Mouse (Mus musculus): Measurements from ENCODE around the gene Olfr96. TPM values are rescaled to one million over a fixed set of nuclear protein-coding genes. Genes with fewer than 3 reads are reported as not detected.
"Not testable (repeated sequence)": the region's sequence is repeated elsewhere in the genome, so short reads cannot be mapped to it uniquely, and the experiment has no call there.

Gene Olfr96
- polyA plus RNA-seq, 1 experiment from 2014 or later: not detected

GRCm38 (mm10) chr17:37213018-37213417 is 6.9 kb upstream of the Olfr96 start, which contains the start of gene Olfr95:
Gene Olfr95 (minus strand): TSS chr17:37213118.
- H3K36me3 ChIP-seq: no peaks in the 10 kb centered on the region
- H3K4me1 ChIP-seq (replicated peaks): peaks cover 5% of the 10 kb centered on the region; the same call in 1 of the 2 replicates
- no peak for ATAC-seq (replicated peaks; ENCODE audit: insufficient number of reproducible peaks, insufficient read depth, low FRiP score, low read depth)
- H3K27me3 ChIP-seq: peaks cover 22% of the 10 kb centered on the region
- H3K4me3 ChIP-seq: no peak within 1 kb of the TSS
- 67% methylated on average over 3 of the region's 3 CpGs for WGBS
- H3K4me2 ChIP-seq: no peak within 1 kb of the TSS
- no peak within 1 kb of the TSS for H3K9ac ChIP-seq
- no peaks in the 10 kb centered on the region for H3K9me3 ChIP-seq (replicated peaks)
- no peak within 1 kb of the TSS for H3K27ac ChIP-seq

DNA sequence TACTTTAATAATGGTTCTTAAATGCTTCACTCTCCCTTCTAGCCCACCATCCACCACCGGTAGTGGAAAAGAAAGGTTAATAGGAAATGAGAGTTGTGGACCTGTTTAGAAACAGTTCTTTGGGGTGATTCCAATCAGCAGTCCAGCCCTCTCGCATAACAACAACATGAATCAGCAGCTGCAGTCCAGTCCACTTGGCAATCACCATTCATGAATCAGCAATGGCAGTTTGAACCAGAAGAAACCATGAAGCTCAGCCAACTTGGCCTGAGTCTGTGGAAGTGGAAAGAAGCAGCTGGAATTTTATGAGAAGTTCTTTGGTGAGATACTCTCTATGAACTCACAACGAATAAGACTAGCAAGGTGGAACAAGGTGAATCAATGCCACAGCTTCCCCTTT is 1.5 kb upstream of the Olfr96 start:
- Histone ChIP-seq H3K9me3 (replicated peaks) (no peaks in the 10 kb centered on the region), H3K36me3 (no peaks in the 10 kb centered on the region), H3K4me2 (no peak overlapping the region), H3K4me1 (replicated peaks) (no peaks in the 10 kb centered on the region), H3K4me3 (no peak overlapping the region), H3K27me3 (no peaks in the 10 kb centered on the region), H3K27ac (no peak overlapping the region), H3K9ac (no peak overlapping the region)
- no peak for ATAC-seq (replicated peaks; ENCODE audit: insufficient number of reproducible peaks, insufficient read depth, low FRiP score, low read depth)
- 75% methylated on average over 3 of the region's 3 CpGs for WGBS

DNA sequence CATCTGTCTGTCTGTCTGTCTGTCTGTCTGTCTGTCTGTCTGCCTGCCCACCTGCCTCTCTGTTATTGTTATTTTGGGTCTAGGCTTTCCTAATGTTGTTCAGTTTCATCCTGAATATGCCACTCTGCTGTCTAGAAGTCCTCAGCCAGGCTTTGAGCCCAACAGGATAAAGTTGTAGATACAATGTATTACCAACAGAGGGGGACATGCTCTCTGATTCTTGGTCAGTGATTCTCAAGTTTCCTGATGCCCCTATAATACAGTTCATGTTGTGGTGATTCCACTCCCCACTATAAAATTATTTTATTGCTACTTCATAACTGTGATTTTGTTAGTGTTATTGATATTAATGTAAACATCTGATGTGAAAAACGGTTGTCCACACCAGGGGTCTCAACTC is 1.9 kb downstream of the Olfr96 start:
- Histone ChIP-seq H3K4me1 (replicated peaks) (no peaks in the 10 kb centered on the region), H3K27me3 (no peaks in the 10 kb centered on the region), H3K9ac (no peak overlapping the region), H3K9me3 (replicated peaks) (no peaks in the 10 kb centered on the region), H3K4me2 (no peak overlapping the region), H3K36me3 (no peaks in the 10 kb centered on the region), H3K4me3 (no peak overlapping the region), H3K27ac (no peak overlapping the region)
- WGBS: 25% methylated on average over 1 of the region's 1 CpGs
- ATAC-seq (replicated peaks; ENCODE audit: insufficient number of reproducible peaks, insufficient read depth, low FRiP score, low read depth): no peak

- H3K27me3 ChIP-seq; H3K4me2 ChIP-seq; ATAC-seq (replicated peaks; ENCODE audit: insufficient number of reproducible peaks, insufficient read depth, low FRiP score, low read depth); H3K9me3 ChIP-seq (replicated peaks); H3K9ac ChIP-seq; H3K27ac ChIP-seq; H3K4me3 ChIP-seq; H3K4me1 ChIP-seq (replicated peaks); H3K36me3 ChIP-seq: not testable (repeated sequence)
- 67% methylated on average over 2 of the region's 2 CpGs for WGBS
These were observed 17.3 kb downstream of the Olfr96 start, which contains the start of gene Olfr97 for GRCm38 (mm10) chr17:37237230-37237629. Gene Olfr97 (minus strand): TSS chr17:37237330.

- 50% methylated on average over 3 of the region's 3 CpGs for WGBS
- Histone ChIP-seq H3K9me3 (replicated peaks) (no peaks in the 10 kb centered on the region), H3K4me2 (no peak overlapping the region), H3K36me3 (no peaks in the 10 kb centered on the region), H3K27ac (no peak overlapping the region), H3K4me3 (no peak overlapping the region), H3K9ac (no peak overlapping the region), H3K4me1 (replicated peaks) (no peaks in the 10 kb centered on the region), H3K27me3 (no peaks in the 10 kb centered on the region)
- no peak for ATAC-seq (replicated peaks; ENCODE audit: insufficient number of reproducible peaks, insufficient read depth, low FRiP score, low read depth)
These were observed 22.3 kb downstream of the Olfr96 start for GRCm38 (mm10) chr17:37242198-37242597.

DNA sequence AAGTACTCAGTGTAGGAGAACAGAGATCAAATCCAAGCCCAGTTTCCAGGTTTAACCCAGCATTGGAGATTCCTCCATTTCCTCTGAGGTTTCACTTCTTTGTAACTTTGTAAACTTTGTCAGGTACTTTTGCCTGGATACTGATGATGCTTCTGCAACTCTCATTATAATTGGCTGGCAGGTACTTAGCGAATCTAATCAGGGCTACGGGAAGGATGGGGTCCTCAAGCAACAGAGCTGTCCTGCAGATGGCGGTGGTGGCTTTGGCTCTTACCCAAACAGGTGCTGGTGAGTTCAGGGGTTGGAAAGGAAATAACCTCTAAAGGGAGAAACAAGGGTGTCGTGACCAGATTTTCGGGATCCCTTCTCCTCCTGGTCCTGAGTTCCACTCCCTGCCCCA is 26.8 kb downstream of the Olfr96 start:
- Histone ChIP-seq H3K9ac (no peak overlapping the region), H3K27ac (no peak overlapping the region), H3K4me1 (replicated peaks) (no peaks in the 10 kb centered on the region), H3K4me3 (no peak overlapping the region), H3K27me3 (no peaks in the 10 kb centered on the region), H3K4me2 (no peak overlapping the region), H3K9me3 (replicated peaks) (no peaks in the 10 kb centered on the region), H3K36me3 (no peaks in the 10 kb centered on the region)
- ATAC-seq (replicated peaks; ENCODE audit: insufficient number of reproducible peaks, insufficient read depth, low FRiP score, low read depth): no peak
- WGBS: 22% methylated on average over 5 of the region's 5 CpGs

DNA sequence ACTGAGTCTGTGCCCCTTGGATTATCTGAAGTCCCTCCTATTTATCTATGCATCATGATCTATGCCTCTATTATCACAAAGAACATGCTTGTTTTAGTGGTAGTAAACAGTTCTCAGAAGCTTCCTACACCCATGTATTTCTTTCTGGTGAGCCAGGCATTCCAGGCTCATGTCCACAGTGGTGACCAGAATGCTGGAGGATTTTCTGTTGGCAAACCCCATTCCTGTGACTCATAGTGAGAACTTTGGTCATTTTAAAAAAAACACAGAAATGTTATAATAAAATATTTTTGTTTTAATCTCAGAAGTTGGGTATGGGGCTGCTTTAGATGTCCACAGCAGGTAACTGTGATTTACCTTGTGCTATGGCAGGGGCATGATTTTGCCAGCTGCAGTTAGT is 29.5 kb downstream of the Olfr96 start:
- no peaks in the 10 kb centered on the region for H3K27me3 ChIP-seq
- H3K9ac ChIP-seq: no peak overlapping the region
- H3K4me3 ChIP-seq: no peak overlapping the region
- H3K9me3 ChIP-seq (replicated peaks): no peaks in the 10 kb centered on the region
- no peak overlapping the region for H3K27ac ChIP-seq
- no peak overlapping the region for H3K4me2 ChIP-seq
- no peaks in the 10 kb centered on the region for H3K36me3 ChIP-seq
- ATAC-seq (replicated peaks; ENCODE audit: insufficient number of reproducible peaks, insufficient read depth, low FRiP score, low read depth): no peak
- no peaks in the 10 kb centered on the region for H3K4me1 ChIP-seq (replicated peaks)

GRCm38 (mm10) chr17:37250544-37250943 is 30.6 kb downstream of the Olfr96 start:
- no peak overlapping the region for H3K27ac ChIP-seq
- WGBS: 10% methylated on average over 1 of the region's 1 CpGs
- H3K4me1 ChIP-seq (replicated peaks): no peaks in the 10 kb centered on the region
- H3K27me3 ChIP-seq: no peaks in the 10 kb centered on the region
- no peaks in the 10 kb centered on the region for H3K36me3 ChIP-seq
- H3K4me2 ChIP-seq: no peak overlapping the region
- no peak overlapping the region for H3K9ac ChIP-seq
- no peak for ATAC-seq (replicated peaks; ENCODE audit: insufficient number of reproducible peaks, insufficient read depth, low FRiP score, low read depth)
- no peaks in the 10 kb centered on the region for H3K9me3 ChIP-seq (replicated peaks)
- no peak overlapping the region for H3K4me3 ChIP-seq

GRCm38 (mm10) chr17:37263626-37264025 is 43.7 kb downstream of the Olfr96 start, which contains the start of gene Olfr98:
Gene Olfr98 (minus strand): TSS chr17:37263749.
- no peaks in the 10 kb centered on the region for H3K4me1 ChIP-seq (replicated peaks)
- no peak within 1 kb of the TSS for H3K4me3 ChIP-seq
- H3K27ac ChIP-seq: no peak within 1 kb of the TSS
- no peak within 1 kb of the TSS for H3K4me2 ChIP-seq
- WGBS: 72% methylated on average over 1 of the region's 1 CpGs
- no peaks in the 10 kb centered on the region for H3K36me3 ChIP-seq
- H3K9ac ChIP-seq: no peak within 1 kb of the TSS
- no peaks in the 10 kb centered on the region for H3K27me3 ChIP-seq
- H3K9me3 ChIP-seq (replicated peaks): no peaks in the 10 kb centered on the region
- ATAC-seq (replicated peaks; ENCODE audit: insufficient number of reproducible peaks, insufficient read depth, low FRiP score, low read depth): no peak

- Histone ChIP-seq H3K9me3 (replicated peaks) (no peaks in the 10 kb centered on the region), H3K4me1 (replicated peaks) (no peaks in the 10 kb centered on the region), H3K36me3 (no peaks in the 10 kb centered on the region), H3K4me2 (peak within 1 kb of the TSS; percentile 95), H3K4me3 (peak within 1 kb of the TSS; percentile 62), H3K27ac (no peak within 1 kb of the TSS), H3K27me3 (no peaks in the 10 kb centered on the region), H3K9ac (peak within 1 kb of the TSS; percentile 47)
- WGBS: 3% methylated on average over 26 of the region's 26 CpGs
- ATAC-seq (replicated peaks; ENCODE audit: insufficient number of reproducible peaks, insufficient read depth, low FRiP score, low read depth): peak; percentile 86
These were observed 50.2 kb downstream of the Olfr96 start, which contains the start of gene H2-M3 for GRCm38 (mm10) chr17:37270058-37270701. Gene H2-M3 (plus strand): TSS chr17:37270220.

DNA sequence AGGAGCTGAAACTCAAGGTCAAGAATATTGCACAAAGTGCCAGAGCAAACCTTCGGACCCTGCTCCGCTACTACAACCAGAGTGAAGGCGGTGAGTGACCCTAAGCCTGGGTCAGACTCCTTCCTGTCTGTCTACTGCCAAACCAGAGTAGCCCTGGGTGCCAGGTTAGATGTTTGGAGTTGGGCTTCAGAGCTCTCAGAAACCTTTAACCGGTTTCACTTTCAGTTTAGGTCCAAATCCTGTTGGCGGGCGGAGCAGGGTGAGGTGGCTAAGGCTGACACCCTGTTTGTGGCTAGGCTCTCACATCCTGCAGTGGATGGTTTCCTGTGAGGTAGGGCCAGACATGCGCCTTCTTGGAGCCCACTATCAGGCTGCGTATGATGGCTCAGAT is 50.8 kb downstream of the Olfr96 start:
- peak overlapping the region; percentile 47; the same call in 1 of the 2 replicates for H3K9ac ChIP-seq
- no peaks in the 10 kb centered on the region for H3K36me3 ChIP-seq
- peak; percentile 29; the same call in 1 of the 2 replicates for ATAC-seq (replicated peaks; ENCODE audit: insufficient number of reproducible peaks, insufficient read depth, low FRiP score, low read depth)
- no peaks in the 10 kb centered on the region for H3K9me3 ChIP-seq (replicated peaks)
- H3K4me3 ChIP-seq: peak overlapping the region; percentile 62
- peak overlapping the region; percentile 95 for H3K4me2 ChIP-seq
- no peak overlapping the region for H3K27ac ChIP-seq
- H3K4me1 ChIP-seq (replicated peaks): no peaks in the 10 kb centered on the region
- 51% methylated on average over 8 of the region's 8 CpGs for WGBS
- no peaks in the 10 kb centered on the region for H3K27me3 ChIP-seq

DNA sequence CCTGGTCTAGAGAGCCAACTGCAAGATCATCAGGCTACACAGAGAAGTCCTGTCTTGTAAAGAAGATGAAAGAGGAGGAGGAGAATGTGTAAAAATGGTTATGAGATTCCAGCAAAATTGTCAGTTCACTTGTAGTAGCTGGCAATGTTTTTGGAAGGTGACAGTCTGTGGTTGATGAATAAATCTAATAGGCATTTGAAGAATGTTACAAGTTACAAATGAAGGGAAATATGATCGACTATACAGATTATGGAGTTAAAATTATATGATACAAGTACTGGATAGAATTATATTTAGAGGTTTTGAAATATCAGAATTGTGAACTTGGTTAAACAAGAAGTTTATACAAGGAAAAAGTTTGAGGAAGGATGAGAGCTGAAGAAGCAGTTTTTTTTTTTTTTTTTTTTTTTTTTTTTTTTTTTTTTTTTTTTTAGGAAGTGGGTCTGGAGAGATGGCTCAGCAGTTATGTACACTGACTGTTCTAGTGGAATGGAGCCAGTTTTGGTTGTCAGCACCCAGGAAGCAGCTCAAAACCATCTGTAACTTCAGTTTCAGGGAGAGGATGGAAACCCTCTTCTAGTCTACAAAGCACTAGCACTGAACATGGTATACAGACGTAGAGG is 55.8 kb downstream of the Olfr96 start:
- H3K9ac ChIP-seq: no peak overlapping the region
- ATAC-seq (replicated peaks; ENCODE audit: insufficient number of reproducible peaks, insufficient read depth, low FRiP score, low read depth): no peak
- no peaks in the 10 kb centered on the region for H3K4me1 ChIP-seq (replicated peaks)
- H3K36me3 ChIP-seq: no peaks in the 10 kb centered on the region
- H3K4me2 ChIP-seq: no peak overlapping the region
- no peak overlapping the region for H3K4me3 ChIP-seq
- 67% methylated on average over 2 of the region's 2 CpGs for WGBS
- H3K9me3 ChIP-seq (replicated peaks): no peaks in the 10 kb centered on the region
- H3K27me3 ChIP-seq: no peaks in the 10 kb centered on the region
- H3K27ac ChIP-seq: no peak overlapping the region
